Mouse (Mus musculus) ES-Bruce4 (cell line): Measurements from ENCODE around the gene Map2k3.

Experiments
- CTCF ChIP-seq: IDR thresholded peaks from one replicate; pipeline ENCODE4 v1.8.1; 2011; ENCODE audit warnings: low read depth, low read length
- EP300 ChIP-seq: IDR thresholded peaks from 2 replicates; pipeline ENCODE4 v1.6.1; 2011; ENCODE audit warnings: low read depth, low read length; ENCODE audit not compliant: insufficient read depth
- POLR2A ChIP-seq: IDR thresholded peaks from one replicate; pipeline ENCODE4 v1.8.1; 2011; ENCODE audit warnings: low read length; ENCODE audit not compliant: insufficient read depth

- TF ChIP-seq CTCF (no peak), EP300 (no peak), POLR2A (no peak)
These were observed 6.9 kb upstream of the Map2k3 start for GRCm38 (mm10) chr11:60924981-60925380.
